Mouse (Mus musculus) brain, embryonic 14.5 days (tissue): ENCODE measurements at regions not wholly inside any gene's neighbourhood (a gene's known extent, or its start where the extent isn't known, plus 50 kb on each side); places are given as distances from the start of the nearest gene placed in this dataset.

Source experiments
- DNase-seq: peaks from one replicate; pipeline ENCODE4 v3.0.0-alpha.2; 2011; ENCODE audit warnings: low read depth
- CTCF ChIP-seq: fragments of 200-500 bp; IDR thresholded peaks from 2 replicates; pipeline ENCODE4 v1.5.1; 2012; ENCODE audit warnings: inconsistent platforms, mild to moderate bottlenecking, moderate library complexity, borderline replicate concordance; ENCODE audit not compliant: insufficient read depth, insufficient read length; ENCODE audit errors: extremely low read depth
- POLR2A ChIP-seq: fragments of 200-500 bp; IDR thresholded peaks from 2 replicates; pipeline ENCODE4 v1.6.1; 2012; ENCODE audit warnings: mild to moderate bottlenecking, inconsistent platforms, borderline replicate concordance; ENCODE audit not compliant: poor library complexity, insufficient read depth, insufficient read length, severe bottlenecking; ENCODE audit errors: extremely low read depth

GRCm38 (mm10) chr8:30923301-30924159, 2505.0 kb upstream of the 5930422O12Rik start:
- no peak for TF ChIP-seq POLR2A
- TF ChIP-seq CTCF = peak; percentile 90
- DNase-seq = peak; percentile 98

GRCm38 (mm10) chr8:30924160-30924534, 2504.4 kb upstream of the 5930422O12Rik start:
- TF ChIP-seq POLR2A (no peak), CTCF (no peak)
- peak; percentile 95 for DNase-seq

GRCm38 (mm10) chr8:30924656-30925055, 2503.9 kb upstream of the 5930422O12Rik start:
- TF ChIP-seq CTCF (no peak), POLR2A (no peak)
- no peak for DNase-seq

GRCm38 (mm10) chr8:30937449-30938075, 2490.9 kb upstream of the 5930422O12Rik start:
- DNase-seq = peak; percentile 81
- TF ChIP-seq POLR2A (no peak), CTCF (no peak)

- TF ChIP-seq POLR2A (no peak), CTCF (no peak)
- no peak for DNase-seq
Measured at GRCm38 (mm10) chr8:30940901-30941300, 2487.6 kb upstream of the 5930422O12Rik start.

- no peak for DNase-seq
Measured at GRCm38 (mm10) chr8:30941511-30942175, 2486.9 kb upstream of the 5930422O12Rik start.

GRCm38 (mm10) chr8:30946154-30947065, 2482.1 kb upstream of the 5930422O12Rik start:
- peak; percentile 66 for DNase-seq
- no peak for TF ChIP-seq POLR2A
- no peak for TF ChIP-seq CTCF

More at GRCm38 (mm10) chr8:30941511-30942175, 2486.9 kb upstream of the 5930422O12Rik start:
- TF ChIP-seq POLR2A = no peak
- no peak for TF ChIP-seq CTCF

- no peak for TF ChIP-seq CTCF
- no peak for DNase-seq
Measured at GRCm38 (mm10) chr8:30952818-30953217, 2475.7 kb upstream of the 5930422O12Rik start.

- TF ChIP-seq CTCF = no peak
- no peak for TF ChIP-seq POLR2A
- no peak for DNase-seq
Measured at GRCm38 (mm10) chr8:30959436-30960180, 2468.9 kb upstream of the 5930422O12Rik start.

- TF ChIP-seq POLR2A (no peak), CTCF (no peak)
- DNase-seq = peak; percentile 43
Measured at GRCm38 (mm10) chr8:30960486-30960885, 2468.0 kb upstream of the 5930422O12Rik start.

GRCm38 (mm10) chr8:30962207-30962606, 2466.3 kb upstream of the 5930422O12Rik start:
- DNase-seq = peak; percentile 37
- TF ChIP-seq CTCF = no peak
- TF ChIP-seq POLR2A = no peak
